Mouse (Mus musculus): ENCODE data around the gene Gse1.

The Gse1 gene

DNA sequence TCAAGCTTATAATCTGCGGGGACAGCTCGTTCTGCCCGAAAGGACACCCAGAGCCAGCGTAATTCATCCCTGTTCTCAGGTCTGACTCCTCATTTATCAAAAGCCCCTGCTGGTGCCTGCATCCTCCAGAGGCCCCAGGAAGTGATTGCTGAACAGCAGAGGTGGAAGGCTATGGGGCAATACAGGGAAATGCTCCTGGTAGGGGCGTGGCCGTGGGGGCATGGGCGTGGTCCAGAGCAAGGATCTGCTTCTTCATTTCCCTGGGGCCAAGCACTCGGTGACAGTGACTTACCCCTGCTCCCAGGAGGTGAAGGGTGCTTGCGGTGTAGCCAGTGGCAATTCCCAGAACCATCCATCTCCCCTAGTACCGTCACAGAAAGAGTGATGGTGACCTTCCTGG is 217.0 kb downstream of the Gse1 start:
- DNase-seq (ENCODE audit: low spot score in 2 of 2), result no peak

DNA sequence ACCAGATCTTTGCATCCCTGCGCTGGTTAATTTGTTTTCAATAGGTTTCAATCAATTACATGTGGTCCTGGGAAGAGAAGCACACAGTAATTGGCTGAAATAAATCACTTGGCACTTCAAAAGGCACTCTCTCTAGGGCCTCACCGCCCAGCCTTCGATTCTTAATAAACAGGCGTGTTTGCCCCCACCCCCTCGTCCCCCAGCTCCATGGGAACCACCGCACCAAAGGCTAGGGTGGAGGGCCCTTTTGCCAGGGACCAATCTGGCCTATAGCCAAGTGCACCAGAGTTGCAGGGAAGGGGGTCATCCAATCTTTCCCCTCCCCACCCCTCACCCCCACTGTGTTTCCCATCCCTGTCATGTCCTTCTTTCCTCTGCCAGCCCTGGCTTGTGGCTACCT is 219.9 kb downstream of the Gse1 start:
- no peak for DNase-seq (ENCODE audit: low spot score in 2 of 2)

DNA sequence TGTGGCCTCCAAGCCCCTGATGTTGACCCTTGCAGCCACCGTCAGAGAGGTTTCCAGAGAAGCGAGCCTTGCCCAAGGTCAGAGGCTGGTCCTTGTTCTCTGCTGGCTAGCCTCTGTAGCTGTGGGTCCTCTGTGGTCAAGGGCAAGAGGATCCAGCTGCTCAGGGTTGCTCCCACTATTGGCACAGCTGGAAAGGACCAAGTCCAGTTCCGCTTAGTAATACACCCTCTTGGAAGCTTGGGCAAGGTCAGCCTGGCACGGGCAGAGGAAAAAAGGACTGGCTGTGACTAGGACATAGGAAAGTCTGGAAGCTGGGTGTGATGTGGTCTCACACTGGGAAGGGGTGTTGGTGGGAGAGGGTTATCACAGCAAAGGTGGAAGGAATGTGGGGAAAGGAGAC is 220.9 kb downstream of the Gse1 start:
- no peak for DNase-seq (ENCODE audit: low spot score in 2 of 2)

GRCm38 (mm10) chr8:120449608-120450031 is 221.4 kb downstream of the Gse1 start:
- DNase-seq (ENCODE audit: low spot score in 2 of 2), result peak in 1 of 2 experiments; percentile 71

GRCm38 (mm10) chr8:120452111-120452510 is 223.9 kb downstream of the Gse1 start:
- no peak for DNase-seq (ENCODE audit: low spot score in 2 of 2)

DNA sequence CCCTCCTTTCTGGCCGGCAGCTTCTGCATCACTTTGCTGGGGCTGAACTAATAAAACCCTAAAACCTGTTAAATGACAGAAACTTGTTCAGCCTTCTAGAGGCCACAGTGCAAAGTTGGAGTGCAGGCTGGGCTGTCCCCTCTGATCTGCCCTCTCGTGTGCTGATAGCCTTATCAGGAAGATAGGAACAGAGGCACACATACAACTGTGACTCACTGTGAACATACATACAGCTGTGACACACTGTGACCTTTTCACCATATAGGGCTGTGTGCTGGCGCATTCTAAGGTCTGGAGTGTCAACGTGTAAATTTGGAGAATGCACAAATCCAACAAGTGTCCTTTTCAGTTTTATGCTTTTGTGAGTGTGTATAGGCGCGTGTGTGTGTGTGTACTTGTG is 226.1 kb downstream of the Gse1 start:
- no peak for DNase-seq (ENCODE audit: low spot score in 2 of 2)

GRCm38 (mm10) chr8:120460375-120460774 is 232.1 kb downstream of the Gse1 start:
- peak in 1 of 2 experiments; percentile 42 for DNase-seq (ENCODE audit: low spot score in 2 of 2)

DNA sequence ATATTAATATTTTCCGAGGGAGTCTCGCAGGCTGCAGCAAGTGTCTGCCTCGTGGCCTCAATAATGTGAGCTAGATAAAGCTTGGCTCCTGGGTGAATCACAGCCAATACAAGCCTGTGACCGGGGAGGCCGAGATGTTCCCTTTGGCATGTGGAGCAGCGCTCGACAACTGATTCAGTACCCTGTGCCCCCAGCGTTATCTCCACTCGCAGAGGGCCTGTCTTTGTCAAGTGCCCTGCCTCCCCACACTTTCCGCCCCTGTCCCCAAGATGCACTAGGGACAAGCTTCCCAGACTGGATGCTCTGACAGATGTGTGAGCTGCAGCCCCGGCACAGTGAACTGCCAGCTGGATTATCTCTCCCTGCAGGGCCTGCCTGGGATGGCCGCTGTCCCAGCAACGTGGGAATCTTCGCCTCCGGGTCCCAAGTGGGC is 233.9 kb downstream of the Gse1 start:
- DNase-seq (ENCODE audit: low spot score in 2 of 2), result no peak

DNA sequence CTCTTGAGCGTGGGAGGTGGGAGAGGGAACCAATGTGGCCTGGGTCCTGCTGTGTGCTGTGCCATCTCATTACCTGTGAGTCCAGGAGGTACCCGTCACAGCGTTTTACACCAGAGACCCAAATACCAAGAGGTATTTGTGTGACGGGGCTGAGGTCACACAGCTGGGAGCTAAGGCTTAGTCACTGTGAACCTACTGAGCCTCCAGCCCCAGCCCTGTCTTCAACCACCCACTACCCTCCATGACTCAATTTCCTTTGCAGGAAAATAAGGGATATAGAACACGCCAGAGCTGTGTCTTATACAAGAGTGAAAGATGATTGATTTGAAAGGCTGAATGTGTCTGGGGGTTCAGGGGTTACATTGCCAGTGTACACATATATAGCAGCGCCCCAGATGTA is 234.4 kb downstream of the Gse1 start:
- DNase-seq (ENCODE audit: low spot score in 2 of 2), result no peak

DNA sequence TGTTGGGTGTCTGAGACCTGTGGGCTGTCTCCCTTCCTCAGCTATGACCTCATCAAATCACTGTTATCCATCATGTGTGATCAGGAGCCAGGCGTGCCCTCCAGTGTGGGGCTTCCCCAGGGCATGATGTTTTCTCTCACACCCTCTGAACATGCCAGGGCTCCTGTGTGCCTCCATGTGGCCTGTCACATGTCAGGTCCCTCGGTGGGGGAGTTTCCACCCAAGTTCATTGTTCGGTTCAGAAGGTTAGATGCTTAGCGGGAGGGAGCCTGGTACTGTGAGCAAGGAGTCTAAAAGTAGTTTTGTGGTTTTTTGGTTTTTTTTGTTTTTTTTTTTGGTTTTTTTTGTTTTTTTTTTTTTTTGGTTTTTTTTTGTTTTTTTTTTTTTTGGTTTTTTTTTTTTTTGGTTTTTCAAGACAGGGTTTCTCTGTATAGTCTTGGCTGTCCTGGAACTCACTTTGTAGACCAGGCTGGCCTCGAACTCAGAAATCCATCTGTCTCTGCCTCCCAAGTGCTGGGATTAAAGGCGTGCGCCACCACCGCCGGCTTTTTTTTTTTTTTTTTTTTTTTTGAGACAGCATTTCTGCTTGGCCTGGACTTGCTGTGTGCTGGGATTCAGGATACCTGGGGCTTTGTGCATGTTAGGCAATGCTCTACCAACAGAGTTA is 235.8 kb downstream of the Gse1 start:
- DNase-seq (ENCODE audit: low spot score in 2 of 2), result no peak

DNA sequence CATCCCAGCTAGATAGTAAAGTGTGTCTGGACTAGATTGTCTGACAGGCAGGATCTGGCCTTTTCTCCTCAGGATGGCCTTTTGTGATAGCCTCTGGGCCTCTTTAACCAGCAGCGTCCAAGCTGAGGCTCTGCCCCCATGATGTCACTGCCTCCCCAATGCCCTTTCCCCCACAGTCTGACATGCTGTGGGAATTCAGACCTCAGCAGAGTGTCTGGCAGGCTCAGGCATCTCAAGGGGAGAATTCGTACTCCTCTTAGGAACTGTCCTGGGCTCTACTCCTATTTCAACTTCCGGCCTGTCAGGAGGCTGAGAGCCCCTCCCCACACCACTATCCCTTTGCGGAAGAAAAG is 236.3 kb downstream of the Gse1 start:
- DNase-seq (ENCODE audit: low spot score in 2 of 2), result no peak

DNA sequence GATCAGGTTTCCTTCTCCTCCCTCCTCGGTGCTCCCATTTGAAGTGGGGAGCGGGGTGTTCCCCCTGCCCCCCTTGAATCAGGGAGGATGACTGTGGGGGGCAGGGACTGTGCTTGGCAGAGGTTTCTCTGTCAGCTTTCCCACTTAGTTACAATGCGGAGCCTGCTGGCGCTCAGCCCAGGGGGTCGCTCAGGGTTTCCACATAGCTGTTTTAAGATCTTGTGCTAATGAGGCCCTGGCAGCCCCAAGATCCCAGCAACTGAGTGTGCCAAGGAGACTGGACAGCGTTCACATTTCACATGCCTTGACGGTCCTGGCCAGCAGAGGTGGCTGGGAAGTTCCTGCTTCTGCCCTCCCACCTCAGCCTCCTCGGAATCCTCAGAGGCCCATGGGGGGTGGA is 237.5 kb downstream of the Gse1 start:
- peak in 1 of 2 experiments; percentile 55 for DNase-seq (ENCODE audit: low spot score in 2 of 2)

DNA sequence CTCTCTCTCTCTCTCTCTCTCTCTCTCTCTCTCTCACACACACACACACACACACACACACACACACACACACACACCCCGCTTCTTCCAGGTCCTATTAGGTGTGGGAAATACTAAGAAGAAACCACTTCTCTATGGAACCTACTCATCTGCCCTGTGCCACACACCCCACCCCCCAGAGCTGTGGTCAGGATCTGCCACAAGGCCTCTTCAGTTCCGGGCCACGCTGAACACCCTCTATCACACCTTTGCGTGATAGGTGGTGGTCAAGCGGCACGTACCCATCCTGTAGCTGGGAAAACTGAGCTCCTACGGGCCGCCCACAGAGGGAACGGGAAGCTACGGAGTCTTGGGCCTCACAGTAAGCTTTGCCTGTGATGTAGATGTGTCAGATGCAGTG is 238.0 kb downstream of the Gse1 start:
- no peak for DNase-seq (ENCODE audit: low spot score in 2 of 2)

GRCm38 (mm10) chr8:120467598-120467997 is 239.3 kb downstream of the Gse1 start:
- no peak for DNase-seq (ENCODE audit: low spot score in 2 of 2)

DNA sequence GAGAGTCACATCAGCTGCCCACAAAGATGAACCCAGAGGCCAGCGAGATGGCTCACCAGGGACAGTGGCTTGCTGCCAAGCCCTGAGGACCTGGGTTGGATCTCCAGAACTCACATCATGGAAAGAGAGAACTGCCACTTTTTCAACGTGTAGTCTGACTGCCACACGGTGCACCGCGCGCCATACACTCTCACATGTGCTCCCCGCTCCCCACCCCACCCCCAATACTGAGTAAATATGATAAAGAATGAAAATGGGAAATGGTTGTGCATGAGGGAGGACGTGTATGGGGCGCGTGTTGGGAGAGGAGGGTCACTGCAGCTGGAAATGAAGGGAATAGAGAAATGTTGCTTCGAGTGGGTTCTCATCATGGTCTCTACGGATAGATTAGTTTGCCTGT is 241.9 kb downstream of the Gse1 start:
- DNase-seq (ENCODE audit: low spot score in 2 of 2), result no peak

- DNase-seq (ENCODE audit: low spot score in 2 of 2), result peak in 1 of 2 experiments; percentile 38
Observed at GRCm38 (mm10) chr8:120471166-120471565, 242.9 kb downstream of the Gse1 start.

GRCm38 (mm10) chr8:120471752-120472151 is 243.5 kb downstream of the Gse1 start:
- no peak for DNase-seq (ENCODE audit: low spot score in 2 of 2)

GRCm38 (mm10) chr8:120472230-120472629 is 244.0 kb downstream of the Gse1 start:
- DNase-seq (ENCODE audit: low spot score in 2 of 2), result no peak

- no peak for DNase-seq (ENCODE audit: low spot score in 2 of 2)
Observed at GRCm38 (mm10) chr8:120473729-120474364, 245.6 kb downstream of the Gse1 start.

- DNase-seq (ENCODE audit: low spot score in 2 of 2), result no peak
Observed at GRCm38 (mm10) chr8:120474496-120475235, 246.4 kb downstream of the Gse1 start.

- DNase-seq (ENCODE audit: low spot score in 2 of 2), result no peak
Observed at GRCm38 (mm10) chr8:120475462-120476201, 247.4 kb downstream of the Gse1 start.
